Mouse (Mus musculus): ENCODE measurements around the gene Olfr406. TPM values are rescaled to one million over a fixed set of nuclear protein-coding genes. Genes with fewer than 3 reads are reported as not detected.

Olfr406 gene
- polyA plus RNA-seq (2015; fragmentation: Nextera tagmentation; extraction: Ambion mirVana) = not detected in 2 replicates

DNA sequence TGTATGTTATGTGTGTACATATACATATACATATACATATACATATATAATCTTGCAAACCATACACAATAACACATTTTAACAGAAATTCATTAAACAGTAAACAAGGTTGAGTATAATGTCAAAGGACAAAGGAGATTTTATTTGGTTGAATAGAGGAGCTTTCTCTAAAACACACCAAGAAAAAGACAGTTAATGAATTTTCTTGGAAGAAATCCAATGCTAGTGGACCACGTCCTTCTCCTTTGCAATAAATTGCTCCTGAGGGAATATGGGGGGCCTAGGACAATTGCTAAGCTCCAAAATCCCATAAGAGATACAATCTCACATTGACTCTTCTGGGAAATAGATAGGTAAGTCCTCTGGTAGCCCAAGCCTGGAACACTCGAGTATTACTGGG, at the start of gene Olfr406:
Olfr406 (plus strand) TSS at position 301 of the 400 bp plus-strand sequence.
- ATAC-seq = no peak
- H3K4me2 ChIP-seq (ENCODE audit: low read length) = no peak within 1 kb of the TSS
- no peaks in the 10 kb centered on the region for H3K36me3 ChIP-seq (ENCODE audit: control insufficient read depth, insufficient read depth, low read length)
- H3K27me3 ChIP-seq (replicated peaks; ENCODE audit: control insufficient read depth, insufficient read depth, low read length) = no peaks in the 10 kb centered on the region
- H3K9ac ChIP-seq (ENCODE audit: low read depth, low read length) = no peak within 1 kb of the TSS
- H3K9me3 ChIP-seq (ENCODE audit: control insufficient read depth, low read length) = no peaks in the 10 kb centered on the region; the same call in 1 of the 2 replicates
- 61% methylated on average over 2 of the region's 2 CpGs for WGBS
- no peaks in the 10 kb centered on the region for H3K4me1 ChIP-seq (ENCODE audit: control insufficient read depth, insufficient read depth, low read depth, low read length)
- no peak within 1 kb of the TSS for H3K4me3 ChIP-seq (ENCODE audit: low read length)
- H3K27ac ChIP-seq (ENCODE audit: low read depth, low read length) = no peak within 1 kb of the TSS

DNA sequence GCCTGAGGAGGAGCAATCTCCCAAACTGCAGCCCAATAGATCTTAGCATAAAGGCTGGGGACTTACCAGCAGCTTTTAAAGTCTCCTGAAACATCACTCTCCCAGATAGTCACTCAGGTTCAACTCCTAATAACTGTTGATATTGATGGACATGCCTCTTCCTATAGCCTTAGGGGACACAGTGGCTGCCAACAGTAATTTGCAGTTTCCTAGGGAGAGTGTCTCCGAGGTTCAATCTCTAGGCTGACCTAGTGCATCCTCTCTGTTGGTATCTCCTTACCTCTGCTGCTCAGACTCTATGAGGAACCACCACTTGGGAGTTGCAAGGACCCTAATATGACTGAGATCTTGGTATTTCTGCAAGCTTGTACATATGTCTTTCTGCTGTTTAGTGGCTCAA, 48.3 kb upstream of the Olfr406 start, which contains the start of gene Olfr43:
Olfr43 (minus strand) TSS at position 101 of the 400 bp plus-strand sequence.
- Histone ChIP-seq H3K4me3 (ENCODE audit: low read length) (no peak within 1 kb of the TSS), H3K27me3 (replicated peaks; ENCODE audit: control insufficient read depth, insufficient read depth, low read length) (no peaks in the 10 kb centered on the region), H3K4me2 (ENCODE audit: low read length) (no peak within 1 kb of the TSS), H3K27ac (ENCODE audit: low read depth, low read length) (no peak within 1 kb of the TSS), H3K36me3 (ENCODE audit: control insufficient read depth, insufficient read depth, low read length) (no peaks in the 10 kb centered on the region), H3K4me1 (ENCODE audit: control insufficient read depth, insufficient read depth, low read depth, low read length) (no peaks in the 10 kb centered on the region), H3K9ac (ENCODE audit: low read depth, low read length) (no peak within 1 kb of the TSS), H3K9me3 (ENCODE audit: control insufficient read depth, low read length) (peaks cover 9% of the 10 kb centered on the region)
- WGBS = 63% methylated on average over 1 of the region's 1 CpGs
- no peak for ATAC-seq

DNA sequence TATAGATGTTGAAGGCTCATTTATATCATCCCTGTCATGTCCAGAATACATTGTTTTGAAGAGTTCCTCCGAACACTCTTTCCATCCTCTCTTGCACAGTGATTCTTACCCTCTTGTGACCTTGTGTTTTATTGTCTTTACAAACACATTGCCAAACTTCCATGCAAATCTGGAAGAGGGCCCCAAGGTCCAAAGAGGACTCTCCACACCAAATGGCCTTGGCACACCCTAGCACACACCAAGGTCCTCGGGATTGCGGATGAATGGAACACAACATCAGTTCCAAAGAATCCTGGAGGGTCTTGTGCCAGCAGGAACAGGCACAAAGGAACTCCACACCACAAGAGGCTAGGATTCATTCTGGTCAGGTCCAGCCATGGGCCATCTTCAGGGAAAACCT, 18.4 kb upstream of the Olfr406 start:
- H3K4me3 ChIP-seq (ENCODE audit: low read length) = no peak overlapping the region
- H3K9me3 ChIP-seq (ENCODE audit: control insufficient read depth, low read length) = peaks cover 4% of the 10 kb centered on the region; the same call in 1 of the 2 replicates
- no peaks in the 10 kb centered on the region for H3K27me3 ChIP-seq (replicated peaks; ENCODE audit: control insufficient read depth, insufficient read depth, low read length)
- no peak overlapping the region for H3K4me2 ChIP-seq (ENCODE audit: low read length)
- WGBS = 84% methylated on average over 3 of the region's 3 CpGs
- no peak overlapping the region for H3K27ac ChIP-seq (ENCODE audit: low read depth, low read length)
- no peaks in the 10 kb centered on the region for H3K36me3 ChIP-seq (ENCODE audit: control insufficient read depth, insufficient read depth, low read length)
- ATAC-seq = no peak
- H3K9ac ChIP-seq (ENCODE audit: low read depth, low read length) = no peak overlapping the region
- no peaks in the 10 kb centered on the region for H3K4me1 ChIP-seq (ENCODE audit: control insufficient read depth, insufficient read depth, low read depth, low read length)

DNA sequence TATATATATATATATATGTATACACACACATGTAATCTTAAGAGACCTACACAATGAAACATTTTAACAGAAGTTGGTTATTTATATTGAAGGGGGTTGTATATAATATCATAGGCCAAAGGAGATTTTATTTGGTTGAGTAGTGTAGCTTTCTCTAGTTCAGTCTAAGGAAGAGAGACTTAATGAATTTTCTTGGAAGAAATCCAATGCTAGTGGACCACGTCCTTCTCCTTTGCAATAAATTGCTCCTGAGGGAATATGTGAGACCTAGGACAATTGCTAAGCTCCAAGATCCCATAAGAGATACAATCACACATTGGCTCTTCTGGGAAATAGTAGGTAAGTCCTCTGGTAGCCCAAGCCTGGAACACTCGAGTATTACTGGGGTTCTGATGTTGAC, 23.8 kb downstream of the Olfr406 start, which contains the start of gene Olfr59:
Olfr59 (plus strand) TSS at position 301 of the 400 bp plus-strand sequence.
- Histone ChIP-seq H3K27me3 (replicated peaks; ENCODE audit: control insufficient read depth, insufficient read depth, low read length) (no peaks in the 10 kb centered on the region), H3K4me3 (ENCODE audit: low read length) (no peak within 1 kb of the TSS), H3K9ac (ENCODE audit: low read depth, low read length) (no peak within 1 kb of the TSS), H3K27ac (ENCODE audit: low read depth, low read length) (no peak within 1 kb of the TSS), H3K9me3 (ENCODE audit: control insufficient read depth, low read length) (0 out of 2 replicates have a peak, but pooled peaks cover 2% of the 10 kb centered on the region), H3K4me2 (ENCODE audit: low read length) (no peak within 1 kb of the TSS), H3K4me1 (ENCODE audit: control insufficient read depth, insufficient read depth, low read depth, low read length) (no peaks in the 10 kb centered on the region), H3K36me3 (ENCODE audit: control insufficient read depth, insufficient read depth, low read length) (no peaks in the 10 kb centered on the region)
- ATAC-seq = no peak
- 55% methylated on average over 2 of the region's 2 CpGs for WGBS

DNA sequence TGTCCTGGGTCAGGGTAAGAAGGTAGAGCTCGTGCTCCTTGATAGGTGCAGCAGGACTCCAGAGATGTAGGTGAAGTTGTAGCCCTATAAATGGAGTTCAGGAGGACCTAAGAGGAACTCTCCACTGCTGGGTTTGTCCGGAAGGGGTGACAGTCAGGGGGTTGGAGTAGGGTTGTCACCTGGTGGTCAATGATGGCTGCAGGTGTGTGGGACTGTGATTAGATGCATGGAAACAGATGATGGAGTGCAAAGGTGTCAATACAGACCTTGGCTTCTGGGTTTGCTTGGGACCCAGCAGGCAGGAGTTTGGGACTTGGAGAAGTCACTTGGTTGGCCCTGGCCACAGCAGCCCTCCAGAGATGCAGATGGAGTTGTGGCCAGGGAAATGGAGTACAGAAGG, 27.6 kb downstream of the Olfr406 start:
- no peak overlapping the region for H3K4me2 ChIP-seq (ENCODE audit: low read length)
- no peaks in the 10 kb centered on the region for H3K27me3 ChIP-seq (replicated peaks; ENCODE audit: control insufficient read depth, insufficient read depth, low read length)
- H3K9ac ChIP-seq (ENCODE audit: low read depth, low read length) = no peak overlapping the region
- no peak for ATAC-seq
- no peaks in the 10 kb centered on the region for H3K4me1 ChIP-seq (ENCODE audit: control insufficient read depth, insufficient read depth, low read depth, low read length)
- no peaks in the 10 kb centered on the region for H3K9me3 ChIP-seq (ENCODE audit: control insufficient read depth, low read length)
- 75% methylated on average over 2 of the region's 2 CpGs for whole genome bisulfite sequencing
- H3K27ac ChIP-seq (ENCODE audit: low read depth, low read length) = no peak overlapping the region
- H3K36me3 ChIP-seq (ENCODE audit: control insufficient read depth, insufficient read depth, low read length) = no peaks in the 10 kb centered on the region
- no peak overlapping the region for H3K4me3 ChIP-seq (ENCODE audit: low read length)

Other genes with a start within 250 kb of the Olfr406 start
- not detected in 2 replicates for gene Olfr139, start 203.3 kb upstream of the Olfr406 start, polyA plus RNA-seq (2015; fragmentation: Nextera tagmentation; extraction: Ambion mirVana)
- gene Olfr399, start 203.2 kb upstream of the Olfr406 start, polyA plus RNA-seq (2015; fragmentation: Nextera tagmentation; extraction: Ambion mirVana) = not detected in 2 replicates
- not detected in 2 replicates for gene Zfp616, start 189.9 kb upstream of the Olfr406 start, polyA plus RNA-seq (2015; fragmentation: Nextera tagmentation; extraction: Ambion mirVana)
- not detected in 2 replicates for gene Olfr401, start 146.1 kb upstream of the Olfr406 start, polyA plus RNA-seq (2015; fragmentation: Nextera tagmentation; extraction: Ambion mirVana)
- gene Olfr402, start 106.3 kb upstream of the Olfr406 start, polyA plus RNA-seq (2015; fragmentation: Nextera tagmentation; extraction: Ambion mirVana) = not detected in 2 replicates
- not detected in 2 replicates for gene Olfr403, start 73.6 kb upstream of the Olfr406 start, polyA plus RNA-seq (2015; fragmentation: Nextera tagmentation; extraction: Ambion mirVana)
- not detected in 2 replicates for gene Olfr43, start 48.4 kb upstream of the Olfr406 start, polyA plus RNA-seq (2015; fragmentation: Nextera tagmentation; extraction: Ambion mirVana)
- not detected in 2 replicates for gene Olfr59, start 23.9 kb downstream of the Olfr406 start, polyA plus RNA-seq (2015; fragmentation: Nextera tagmentation; extraction: Ambion mirVana)
- not detected in 2 replicates for gene Olfr410, start 78.2 kb downstream of the Olfr406 start, polyA plus RNA-seq (2015; fragmentation: Nextera tagmentation; extraction: Ambion mirVana)
- gene Olfr411, start 92.8 kb downstream of the Olfr406 start, polyA plus RNA-seq (2015; fragmentation: Nextera tagmentation; extraction: Ambion mirVana) = not detected in 2 replicates
- gene Olfr412, start 102.3 kb downstream of the Olfr406 start, polyA plus RNA-seq (2015; fragmentation: Nextera tagmentation; extraction: Ambion mirVana) = not detected in 2 replicates